Mouse (Mus musculus) spleen, postnatal 14 days (tissue): ENCODE measurements around the gene E2f1.

Experiments
- DNase-seq, 2 experiments: peaks; one replicate each; pipeline ENCODE4 v3.0.0; 2021 to 2022; ENCODE audit warnings: low spot score in 2 of 2

Gene E2f1

DNA sequence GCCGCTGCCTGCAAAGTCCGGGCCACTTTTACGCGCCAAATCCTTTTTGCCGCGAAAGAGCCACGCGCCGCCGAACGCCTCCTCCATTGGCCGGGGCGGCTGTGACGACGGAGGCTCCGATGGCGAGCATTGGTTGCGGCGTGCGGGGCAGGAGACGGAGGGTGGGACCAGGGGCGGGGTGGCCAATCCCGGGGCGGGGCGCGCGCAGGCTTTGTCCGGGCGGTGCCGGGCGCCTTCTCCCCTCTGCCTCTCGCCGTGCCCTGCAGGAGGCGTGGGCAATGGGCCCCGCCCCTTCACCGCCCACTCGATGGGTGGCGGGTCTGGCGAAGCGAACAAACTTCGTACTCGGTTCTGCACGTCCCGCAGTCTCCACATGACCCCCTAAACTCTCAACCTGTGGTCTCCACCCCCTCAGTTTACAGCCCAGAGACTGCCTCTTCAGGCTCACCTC, at the start of gene E2f1:
Gene E2f1 (minus strand): TSS at position 57 of the 451 bp plus-strand sequence.
- peak; percentile 93 to 94 for DNase-seq

DNA sequence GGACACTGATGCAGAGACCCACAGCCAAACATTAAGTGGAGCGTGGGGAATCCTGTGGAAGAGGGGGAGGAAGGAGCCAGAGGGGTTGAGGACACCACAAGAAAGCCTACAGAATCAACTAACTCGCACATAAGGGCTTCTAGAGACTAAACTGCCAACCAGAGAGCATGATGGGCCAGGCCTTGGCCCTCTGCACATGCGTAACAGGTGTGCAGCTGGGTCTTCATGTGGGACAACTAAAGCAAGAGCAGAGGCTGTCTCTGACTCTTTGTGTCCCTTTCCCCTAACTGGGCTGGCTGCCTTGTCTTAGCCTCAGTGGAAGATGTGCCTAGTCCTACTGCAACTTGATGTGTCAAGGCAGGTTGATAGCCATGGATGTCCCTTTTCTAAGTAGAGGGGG, 47.4 kb upstream of the E2f1 start:
- no peak for DNase-seq

DNA sequence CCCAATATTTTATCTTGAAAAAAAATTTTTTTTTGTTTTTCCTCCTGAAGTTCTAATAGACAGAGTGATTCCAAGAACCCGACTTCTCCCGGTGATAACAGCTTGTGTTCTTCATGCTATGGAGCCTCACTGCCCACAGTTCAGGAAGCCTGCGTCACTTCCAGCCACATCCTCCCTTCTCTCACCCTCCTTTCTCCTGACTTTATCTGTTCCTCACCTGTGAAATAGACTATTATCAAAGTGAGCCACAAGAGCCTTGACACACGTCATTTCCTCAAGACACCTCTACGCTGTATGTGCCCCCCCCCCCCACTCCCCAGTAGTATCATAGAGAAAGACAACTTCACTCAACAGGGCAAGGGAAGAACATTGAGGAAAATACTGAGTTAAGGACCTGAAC, 46.0 kb upstream of the E2f1 start:
- no peak for DNase-seq

DNA sequence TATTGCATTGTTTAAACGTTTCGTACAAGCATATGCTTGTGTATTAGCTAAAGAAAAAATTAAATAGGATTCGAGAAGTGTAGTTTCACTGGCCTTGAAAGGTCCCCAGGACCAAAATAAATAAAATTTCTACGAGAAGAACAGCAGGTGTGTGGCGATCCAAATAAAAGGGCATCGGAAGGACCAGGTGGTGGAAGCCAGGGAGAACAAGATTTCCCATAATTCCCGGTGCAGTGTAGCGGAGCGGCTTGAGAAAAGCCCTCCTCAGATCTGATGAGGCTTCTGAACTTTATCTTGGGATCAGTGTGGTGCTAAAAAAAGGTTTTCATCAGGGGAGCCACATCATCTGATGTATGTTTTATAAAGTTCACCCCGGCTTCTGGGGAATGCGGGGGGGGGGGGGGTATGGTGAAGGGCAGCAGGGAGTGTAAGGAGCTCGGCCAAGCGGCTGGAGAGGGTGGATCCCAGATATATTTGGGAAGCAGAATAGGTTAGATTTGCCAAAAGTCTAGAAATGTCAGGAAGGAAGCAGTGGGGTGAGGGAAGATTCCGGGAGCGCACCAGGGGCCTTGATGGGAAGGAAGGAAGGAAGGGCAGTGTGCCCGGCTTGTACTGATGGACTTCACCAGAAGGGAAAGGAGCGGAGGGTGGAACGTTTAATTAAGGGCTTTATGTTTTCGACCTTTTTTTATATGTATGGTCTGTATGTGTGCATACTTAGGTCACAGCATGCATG, 45.3 kb upstream of the E2f1 start:
- DNase-seq: no peak

DNA sequence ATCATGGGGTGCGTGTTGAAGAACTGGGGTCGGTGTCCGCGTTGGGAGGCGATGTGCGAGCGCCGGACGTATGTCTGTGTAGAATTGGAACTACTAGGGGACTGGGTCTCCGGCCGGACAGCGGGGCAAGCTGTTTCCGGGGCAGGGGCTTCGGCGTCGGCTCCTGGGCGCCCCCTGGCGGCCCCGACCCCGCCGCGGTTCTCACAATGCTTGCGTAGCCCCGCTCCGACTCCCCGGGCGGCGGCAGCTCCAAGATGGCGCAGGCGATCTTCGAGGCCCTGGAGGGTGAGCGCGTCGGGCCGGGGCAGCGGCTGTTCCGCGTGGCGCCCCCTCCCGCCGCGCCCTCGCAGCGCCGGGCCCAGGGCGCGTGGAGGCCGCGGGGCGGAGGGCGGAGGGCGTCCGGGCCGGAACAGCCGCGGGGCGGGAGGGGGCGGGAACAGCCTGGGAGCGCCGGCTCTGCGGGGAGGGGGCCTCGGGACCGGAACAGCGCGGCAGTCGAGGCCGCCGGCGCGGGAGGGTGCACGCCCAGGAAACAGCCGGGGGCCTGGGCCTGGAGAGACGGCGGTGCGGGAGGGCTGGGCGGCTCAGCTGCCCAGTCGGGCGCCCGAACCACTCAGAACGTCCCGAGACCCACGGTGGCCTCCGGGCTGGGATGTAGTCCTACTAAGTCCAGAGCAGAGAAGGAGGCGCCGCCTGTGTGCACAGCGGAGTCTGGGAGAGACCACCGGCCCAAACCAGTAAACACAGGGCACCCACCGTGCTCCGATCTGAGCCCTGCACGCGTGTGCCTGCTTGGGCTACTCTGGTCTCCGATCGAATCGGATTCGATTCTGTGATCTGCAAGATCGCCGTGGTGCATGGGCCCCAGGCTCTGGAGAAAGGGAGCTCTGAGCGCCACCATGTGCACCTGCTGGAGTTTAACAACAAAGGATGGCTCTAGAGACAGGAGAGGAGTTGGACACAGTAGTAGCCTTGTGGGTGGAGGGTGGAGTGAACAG, 43.7 kb upstream of the E2f1 start, which contains the start of the genes Zfp341 and 4930519P11Rik:
Gene Zfp341 (plus strand): TSS at position 180 of the 998 bp plus-strand sequence.
Gene 4930519P11Rik (minus strand): TSS at position 320 of the 998 bp plus-strand sequence.
- DNase-seq: peak; percentile 79 to 87

DNA sequence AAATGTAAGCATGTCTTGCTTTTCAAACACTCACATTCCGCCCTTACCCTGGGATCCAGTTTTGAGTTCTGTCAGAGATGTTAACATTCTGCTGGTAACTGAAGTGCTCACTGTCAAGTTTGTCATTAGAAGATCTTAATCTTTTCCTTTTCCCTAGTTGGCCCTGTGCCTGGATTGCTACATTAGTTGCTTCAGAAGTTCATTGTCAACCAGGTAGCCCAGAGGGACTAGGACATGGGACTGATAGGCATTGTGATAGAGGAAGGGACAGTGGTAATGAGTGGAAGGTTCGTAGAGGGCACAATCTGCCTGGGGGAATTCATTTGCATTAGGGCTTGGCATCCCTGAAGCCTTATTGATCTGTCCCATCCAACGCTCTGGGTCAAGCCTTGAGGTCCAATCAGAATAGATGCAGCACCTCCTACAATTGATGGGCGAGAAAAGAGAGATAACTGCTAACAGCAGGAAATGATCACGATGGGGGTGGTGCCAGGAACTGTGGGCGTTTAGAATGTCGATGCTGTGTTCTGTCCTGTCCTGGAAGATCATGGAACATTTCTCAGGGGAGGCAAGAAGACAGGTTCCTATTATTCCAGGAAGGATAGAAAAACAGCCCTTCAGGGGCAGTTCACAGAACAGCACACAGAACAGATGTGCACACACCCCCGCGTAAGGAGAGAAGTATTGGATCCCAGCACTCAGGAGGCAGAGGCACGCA, 39.5 kb upstream of the E2f1 start:
- no peak for DNase-seq

DNA sequence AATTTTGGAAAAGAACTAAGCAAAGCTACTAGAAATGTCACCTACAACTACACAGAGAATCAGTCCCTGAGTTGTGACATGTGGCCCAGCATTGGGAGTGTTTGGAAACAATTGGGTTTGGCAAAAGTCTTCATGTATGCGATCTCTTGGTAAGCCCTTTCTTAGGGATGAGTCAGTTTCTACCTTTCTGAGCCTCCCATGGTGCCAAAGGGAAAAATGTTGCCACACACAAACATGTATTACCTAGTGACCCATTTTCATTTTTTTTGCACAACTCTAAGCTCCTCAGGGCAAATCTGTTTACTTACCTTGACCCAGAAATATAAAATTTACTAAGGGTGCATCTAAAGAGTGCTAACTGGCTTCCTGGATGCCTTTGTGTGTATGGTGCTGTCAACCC, 37.3 kb upstream of the E2f1 start:
- DNase-seq: no peak

DNA sequence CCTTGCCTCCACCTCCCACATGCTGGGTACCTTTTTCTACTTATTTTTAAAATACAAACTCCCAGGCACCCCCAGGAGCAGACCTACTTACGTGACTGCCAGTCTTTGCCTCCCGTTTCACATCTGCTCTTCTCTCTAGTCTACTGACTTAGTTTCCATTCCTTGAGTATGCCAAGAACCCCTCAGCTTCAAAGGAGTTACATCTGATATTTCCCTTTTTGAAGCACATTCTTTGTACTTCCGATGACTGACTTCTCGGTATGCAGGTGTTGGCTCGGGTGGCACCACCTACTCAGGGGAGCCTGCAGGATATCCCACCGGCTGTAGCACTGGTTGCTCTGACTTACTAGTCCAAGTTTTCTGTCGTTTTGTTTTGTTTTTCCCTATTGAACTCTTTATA, 34.5 kb upstream of the E2f1 start:
- DNase-seq: no peak

DNA sequence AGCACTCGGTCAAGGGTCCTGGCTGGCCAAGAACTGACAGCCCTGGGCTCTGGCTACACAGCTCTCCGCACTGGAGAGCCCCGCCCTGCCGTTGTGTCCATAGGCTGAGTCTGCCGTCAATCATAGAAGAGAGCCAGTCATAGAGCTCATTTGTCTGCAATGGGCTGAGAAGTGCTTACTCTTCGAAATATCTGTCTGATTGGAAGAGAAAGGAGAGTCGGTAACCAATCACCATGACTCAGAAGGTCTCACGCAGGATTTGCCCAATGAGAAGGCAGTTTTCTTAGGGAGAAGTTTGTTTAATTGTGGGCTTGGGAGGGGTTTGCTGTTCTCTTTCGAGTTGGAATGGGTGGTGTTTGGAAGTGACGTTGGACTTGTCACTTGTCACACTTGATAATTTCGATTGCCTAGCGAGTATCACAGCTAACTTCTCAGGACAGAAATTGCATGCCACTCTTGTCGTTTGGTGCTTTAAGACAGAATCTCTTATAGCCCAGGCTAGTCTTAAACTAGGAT, 34.0 kb upstream of the E2f1 start, which contains the start of gene Pxmp4:
Gene Pxmp4 (minus strand): TSS at position 71 of the 516 bp plus-strand sequence.
- DNase-seq: peak; percentile 98

DNA sequence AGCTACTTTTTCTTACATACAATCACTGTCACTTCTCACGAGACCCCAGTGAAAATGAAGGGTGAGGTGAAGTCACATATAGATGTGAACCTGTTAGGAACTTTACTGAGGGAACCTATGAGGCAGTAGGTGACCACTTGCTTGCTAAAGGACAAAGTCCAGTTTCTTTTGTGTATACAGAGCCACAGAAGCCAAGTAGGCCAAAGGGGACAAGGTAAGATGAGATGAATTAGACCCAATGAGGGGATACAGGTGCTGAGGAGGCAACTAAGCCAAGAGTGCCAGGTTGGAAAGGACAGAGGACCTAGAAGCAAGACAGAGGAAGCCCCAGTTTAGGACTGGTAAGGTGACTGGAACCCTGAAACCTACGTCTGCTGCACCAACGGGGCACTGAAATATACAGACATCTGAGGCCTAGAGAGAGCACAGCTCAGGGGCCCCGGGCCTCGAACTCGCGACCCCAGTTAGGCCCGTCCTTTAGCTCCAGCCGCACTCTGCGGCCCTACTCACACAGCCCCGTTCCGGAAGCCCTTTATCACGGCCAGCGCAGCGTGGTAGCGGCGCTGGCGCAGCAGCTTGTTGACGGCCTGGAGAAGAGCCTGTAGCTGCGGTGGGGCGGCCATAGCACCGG, 33.4 kb upstream of the E2f1 start:
- no peak for DNase-seq

DNA sequence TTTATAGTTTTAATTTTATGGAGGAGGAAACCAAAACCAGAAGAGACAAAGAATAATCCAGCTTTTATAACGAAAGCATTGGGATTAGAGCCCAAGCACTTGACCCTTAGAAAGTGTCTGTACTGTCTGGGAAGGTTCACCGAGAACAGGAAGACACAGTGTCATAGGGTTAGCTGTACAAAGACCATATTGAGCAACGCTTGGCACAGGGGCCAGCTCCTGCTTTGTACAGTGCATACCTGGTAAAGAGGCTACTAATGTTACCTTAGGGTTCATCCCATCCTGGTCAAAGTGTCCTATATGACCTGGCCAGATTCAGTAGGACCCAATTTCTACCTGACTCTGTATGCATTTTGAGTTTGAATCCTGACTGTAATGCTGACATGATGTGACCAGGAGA, 31.6 kb upstream of the E2f1 start:
- DNase-seq: no peak

DNA sequence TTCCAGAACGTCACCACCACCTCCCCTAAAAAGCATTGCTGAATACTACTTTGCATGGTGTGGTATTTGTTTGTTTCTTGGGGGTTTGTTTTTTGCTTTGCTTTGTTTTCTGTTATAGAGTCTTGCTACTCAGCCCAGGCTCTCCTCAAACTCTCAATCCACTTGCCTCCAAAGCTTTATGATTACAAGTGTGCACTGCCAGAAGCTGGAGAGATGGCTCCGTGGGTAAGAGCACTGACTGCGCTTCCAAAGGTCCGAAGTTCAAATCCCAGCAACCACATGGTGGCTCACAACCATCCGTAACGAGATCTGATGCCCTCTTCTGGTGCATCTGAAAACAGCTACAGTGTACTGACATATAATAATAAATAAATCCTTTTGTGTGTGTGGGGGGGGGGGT, 30.9 kb upstream of the E2f1 start:
- no peak for DNase-seq

DNA sequence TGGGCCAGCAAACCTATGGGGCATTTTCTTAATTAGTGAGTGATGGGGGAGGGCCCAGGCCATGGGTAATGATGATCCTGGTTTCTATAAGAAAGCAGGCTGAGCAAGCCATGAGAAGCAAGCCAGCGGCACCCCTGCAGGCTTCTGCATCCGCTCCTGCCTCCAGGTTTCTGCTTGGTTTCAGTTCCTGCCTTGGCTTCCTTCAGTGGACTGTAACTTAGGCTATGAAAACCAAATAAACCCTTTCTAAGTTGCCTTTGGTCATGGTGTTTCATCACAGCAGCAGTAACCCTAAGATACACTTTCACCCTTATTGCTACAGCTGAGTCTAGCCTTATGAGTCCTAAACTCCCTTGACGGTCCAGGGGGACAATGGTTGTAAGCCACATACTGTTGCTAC, 27.7 kb upstream of the E2f1 start:
- no peak for DNase-seq

DNA sequence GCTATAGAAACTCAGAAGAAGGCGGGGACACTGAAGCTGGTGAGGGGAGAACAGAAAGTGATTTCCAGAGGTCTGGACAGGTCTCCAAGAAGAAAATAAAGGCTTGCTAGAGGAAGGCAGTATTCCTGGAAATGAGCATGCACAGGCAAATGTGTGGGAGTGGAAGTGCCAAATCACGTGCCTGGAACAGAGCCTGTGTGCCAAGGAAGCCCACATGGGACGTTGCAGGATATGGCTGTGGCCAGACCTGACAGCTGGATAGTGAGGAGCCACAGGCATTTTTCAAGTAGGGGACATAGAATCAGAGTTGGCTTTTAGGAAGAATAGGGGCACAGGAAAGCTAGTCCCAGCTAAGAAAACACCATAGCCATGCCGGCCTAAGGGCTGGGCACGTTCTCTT, 26.1 kb upstream of the E2f1 start:
- DNase-seq: no peak

DNA sequence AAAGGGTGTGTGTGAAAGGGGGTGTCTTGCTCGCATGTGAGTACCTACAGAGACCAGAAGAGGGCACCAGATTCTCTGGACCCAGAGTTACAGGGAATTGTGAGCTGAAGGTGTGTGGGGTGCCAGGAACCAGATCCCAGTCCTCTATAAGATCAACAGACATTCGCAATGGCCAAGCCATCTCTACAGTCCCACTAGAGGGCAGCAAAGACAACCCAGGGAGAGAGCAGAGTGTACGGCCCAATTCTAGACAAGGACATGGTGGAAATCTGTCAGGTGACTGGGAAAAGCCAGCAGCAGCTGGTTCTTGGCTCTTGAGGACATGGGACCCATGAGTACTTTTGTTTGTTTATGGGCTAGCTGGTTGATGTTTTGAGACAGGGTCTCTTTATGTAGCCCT, 23.3 kb upstream of the E2f1 start:
- DNase-seq: no peak

DNA sequence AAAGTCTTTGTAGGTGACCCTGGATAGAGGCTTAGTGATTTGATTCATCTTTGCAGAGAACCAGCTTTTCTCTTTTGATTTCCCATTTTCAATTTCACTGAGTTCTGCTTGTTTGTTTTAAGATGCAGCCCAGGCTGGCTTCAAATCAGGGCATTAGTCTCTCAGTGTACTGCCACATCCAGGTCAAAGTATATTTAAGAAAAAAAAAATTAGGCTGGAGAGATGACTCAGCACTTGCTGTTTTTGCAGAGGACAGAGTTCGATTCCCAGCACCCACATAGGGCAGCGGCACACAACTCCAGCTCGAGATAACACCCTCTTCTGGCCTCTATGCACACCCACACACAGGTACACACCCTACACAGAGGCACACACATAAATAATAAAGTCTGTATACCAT, 21.5 kb upstream of the E2f1 start:
- DNase-seq: no peak

DNA sequence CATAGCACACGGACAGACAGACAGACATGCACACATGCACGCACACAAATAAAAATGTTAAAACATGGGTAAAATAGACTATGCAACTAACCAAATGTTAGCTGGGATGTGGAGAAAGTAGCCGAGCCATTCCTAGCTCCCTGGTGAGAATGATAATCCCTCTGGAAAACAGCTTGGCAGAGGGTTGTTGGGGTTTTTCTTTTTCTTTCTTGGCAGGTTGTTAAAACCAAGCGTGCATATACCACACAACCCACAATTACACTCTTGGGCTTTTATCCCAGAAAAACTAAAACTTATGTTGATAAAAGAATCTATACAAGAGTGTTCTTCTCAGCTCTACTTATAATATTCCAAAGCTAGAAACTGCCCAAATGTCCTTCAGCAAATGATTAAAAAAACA, 19.4 kb upstream of the E2f1 start:
- DNase-seq: no peak

DNA sequence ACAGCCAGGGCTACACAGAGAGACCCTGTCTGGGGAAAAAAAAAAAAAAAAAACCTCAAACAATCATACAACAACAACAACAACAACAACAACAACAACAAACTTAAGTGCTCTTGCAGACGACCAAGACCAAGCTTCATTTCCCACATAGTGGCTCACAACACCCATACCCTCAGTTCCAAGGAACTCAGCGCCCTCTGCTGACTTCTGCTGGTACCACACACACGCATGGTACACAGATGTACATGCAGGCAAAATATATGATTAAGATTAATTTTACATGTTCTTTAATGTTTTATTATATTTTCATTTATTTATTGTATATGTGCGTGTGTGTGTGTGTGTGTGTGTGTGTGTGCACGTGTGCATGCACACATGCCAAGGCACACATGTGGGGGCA, 16.7 kb upstream of the E2f1 start:
- peak in 1 of 2 experiments; percentile 55 for DNase-seq

DNA sequence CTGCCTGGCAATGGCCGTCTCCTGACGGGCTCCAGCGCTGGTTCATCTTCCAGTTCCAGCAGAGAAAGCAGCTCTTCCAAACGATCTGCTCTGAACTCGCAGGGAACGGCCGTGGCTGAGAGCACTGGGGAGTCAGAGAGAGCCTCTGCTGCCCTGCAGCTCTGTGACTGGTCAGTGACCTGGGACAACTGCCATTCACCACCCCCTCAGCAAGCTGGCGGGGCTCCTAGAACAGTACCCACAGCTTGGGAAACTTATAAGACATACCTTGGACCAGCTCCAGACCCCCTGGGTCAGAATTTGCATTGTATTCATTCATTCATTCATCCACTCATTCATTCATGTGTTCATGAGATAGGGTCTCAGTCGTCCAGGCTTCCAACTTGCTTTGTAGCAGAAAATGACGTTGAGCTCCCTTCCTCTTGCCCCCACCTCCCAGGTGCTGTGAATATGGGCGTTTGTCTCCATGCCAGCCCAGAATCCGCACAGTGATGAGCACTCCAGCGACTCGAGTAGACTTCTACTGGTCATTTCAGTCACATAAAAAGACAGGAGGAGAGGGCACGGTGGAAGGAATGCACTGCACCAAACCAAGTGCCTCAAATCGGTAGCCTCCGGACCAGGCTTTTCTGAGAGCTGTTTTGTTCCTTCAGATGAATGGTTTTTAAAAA, 15.4 kb upstream of the E2f1 start:
- DNase-seq: no peak
